Mouse (Mus musculus): ENCODE measurements at regions not wholly inside any gene's neighbourhood (a gene's known extent, or its start where the extent isn't known, plus 50 kb on each side); places are given as distances from the start of the nearest gene placed in this dataset.

GRCm38 (mm10) chr10:8071858-8072257, 115.8 kb upstream of the Tab2 start:
- TF ChIP-seq EP300 (optimal IDR thresholded peaks at IDR 0.05) (no peak), CTCF (IDR thresholded peaks at IDR 0.05; ENCODE audit: low read depth) (no peak)

Measured in stomach, postnatal 0 days (tissue).